Mouse (Mus musculus): ENCODE data around the gene Fam192a. TPM values are rescaled to one million over a fixed set of nuclear protein-coding genes. Genes with fewer than 3 reads are reported as not detected.

The Fam192a gene
- total and polyA plus RNA-seq, 3 experiments, result 30.7 to 80.3 (median 43.7) TPM

DNA sequence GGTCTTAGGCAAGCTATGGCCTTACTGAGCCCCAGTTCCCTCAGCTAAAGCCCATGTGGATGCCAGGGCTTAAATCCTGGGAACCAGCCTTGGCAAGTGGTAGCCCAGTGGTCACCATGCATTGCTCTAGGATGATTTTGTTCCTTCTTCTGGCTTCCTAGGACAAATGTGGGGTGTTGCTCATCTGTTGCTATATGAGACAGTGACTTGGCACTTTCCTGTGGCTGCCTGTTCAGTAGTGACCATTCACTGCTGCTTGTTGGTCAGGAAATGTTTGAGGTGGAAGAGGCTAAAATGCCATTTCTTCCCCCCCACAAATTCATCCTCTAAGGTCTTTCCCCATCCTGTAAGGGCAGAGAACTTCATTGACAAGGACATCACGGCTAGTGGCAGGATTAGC lies 32.4 kb downstream of the Fam192a start:
- peaks cover 20% of the 10 kb centered on the region for H3K79me2 ChIP-seq (replicated peaks; ENCODE audit: control insufficient read depth, extremely low read depth, insufficient read depth, poor library complexity, severe bottlenecking)
- peaks cover 29 to 46% of the 10 kb centered on the region in 2 experiments for H3K36me3 ChIP-seq (replicated peaks in 1 of 2; ENCODE audit: control insufficient read depth in 1 of 2, insufficient read depth in 1 of 2, low read length in 1 of 2)
- no peaks in the 10 kb centered on the region for H3K27me3 ChIP-seq (replicated peaks)
- H3K4me3 ChIP-seq (replicated peaks in 1 of 3; ENCODE audit: low read depth in 2 of 3, low read length in 2 of 3, poor library complexity in 1 of 3), result peak overlapping the region; percentile 36 to 90 (median 67)
- in situ Hi-C loops (cut with MboI; ENCODE audit: low pct_ligation_motif_present, low pct_unique_long_range_greater_than_20kb, low sequenced_read_pairs), result no loop called here
- dilution Hi-C loops (cut with MboI; ENCODE audit: extremely low pct_ligation_motif_present, extremely low pct_unique_long_range_greater_than_20kb, low sequenced_read_pairs), result no loop called here
- no peaks in the 10 kb centered on the region for H3K9me3 ChIP-seq (replicated peaks; ENCODE audit: low read length)
- H3K27ac ChIP-seq (ENCODE audit: insufficient read depth, low read depth), result peak overlapping the region; percentile 98
- H3K4me1 ChIP-seq (ENCODE audit: control insufficient read depth in 1 of 2, insufficient read depth in 2 of 2), result peaks cover 50 to 70% of the 10 kb centered on the region in 2 experiments
- TF ChIP-seq NELFE (IDR thresholded peaks at IDR 0.05; ENCODE audit: low read depth, low read length) (no peak), USF1 (IDR thresholded peaks at IDR 0.05; ENCODE audit: low read depth, low read length) (no peak), POLR2AphosphoS2 (IDR thresholded peaks at IDR 0.05; ENCODE audit: low read depth, low read length) (no peak), ZC3H11A (IDR thresholded peaks at IDR 0.05; ENCODE audit: low read depth, low read length) (no peak), RAD21 (IDR thresholded peaks at IDR 0.05; ENCODE audit: low read depth, low read length) (no peak), TCF12 (IDR thresholded peaks at IDR 0.05; ENCODE audit: low read depth, low read length) (no peak), MEF2A (IDR thresholded peaks at IDR 0.05; ENCODE audit: borderline replicate concordance, low read depth, low read length) (no peak), NRF1 (IDR thresholded peaks at IDR 0.05; ENCODE audit: low read depth, low read length) (no peak), JUND (conservative IDR thresholded peaks at IDR 0.05; ENCODE audit: low read depth, low read length) (no peak), PAX5 (IDR thresholded peaks at IDR 0.05; ENCODE audit: low read length) (no peak), MAX (IDR thresholded peaks at IDR 0.05; ENCODE audit: low read length) (no peak), CTCF (conservative IDR thresholded peaks at IDR 0.05 in 1 of 2, IDR thresholded peaks at IDR 0.05 in 1 of 2; ENCODE audit: low read depth in 2 of 2, low read length in 2 of 2) (no peak), UBTF (IDR thresholded peaks at IDR 0.05; ENCODE audit: low read depth, low read length) (no peak), MAFK (IDR thresholded peaks at IDR 0.05; ENCODE audit: insufficient replicate concordance, low read length) (peak; percentile 48; the same call in 1 of the 2 replicates), MXI1 (IDR thresholded peaks at IDR 0.05; ENCODE audit: low read depth, low read length) (0 out of 2 replicates have a peak, but pooled peaks have one; percentile 21), BHLHE40 (IDR thresholded peaks at IDR 0.05; ENCODE audit: low read depth, low read length) (no peak), POLR2A (IDR thresholded peaks at IDR 0.05; ENCODE audit: low read depth, low read length) (no peak), SMC3 (IDR thresholded peaks at IDR 0.05; ENCODE audit: low read depth, low read length) (no peak), CHD2 (IDR thresholded peaks at IDR 0.05; ENCODE audit: low read length) (no peak), MAZ (IDR thresholded peaks at IDR 0.05; ENCODE audit: low read depth, low read length) (0 out of 2 replicates have a peak, but pooled peaks have one; percentile 22), HCFC1 (IDR thresholded peaks at IDR 0.05; ENCODE audit: low read depth, low read length) (no peak), ZKSCAN1 (IDR thresholded peaks at IDR 0.05; ENCODE audit: borderline replicate concordance, low read depth, low read length) (no peak), ETS1 (conservative IDR thresholded peaks at IDR 0.05; ENCODE audit: low read depth, low read length) (no peak), E2F4 (IDR thresholded peaks at IDR 0.05; ENCODE audit: insufficient replicate concordance, low read depth, low read length) (no peak), RCOR1 (conservative IDR thresholded peaks at IDR 0.05; ENCODE audit: low read depth, low read length) (no peak), MYC (IDR thresholded peaks at IDR 0.05; ENCODE audit: low read depth, low read length) (no peak), USF2 (conservative IDR thresholded peaks at IDR 0.05; ENCODE audit: low read depth, low read length) (no peak), GABPA (IDR thresholded peaks at IDR 0.05; ENCODE audit: insufficient replicate concordance, low read depth, low read length) (no peak), SIN3A (IDR thresholded peaks at IDR 0.05; ENCODE audit: low read length) (peak; percentile 35; the same call in 1 of the 2 replicates), ZMIZ1 (IDR thresholded peaks at IDR 0.05; ENCODE audit: low read depth, low read length) (0 out of 2 replicates have a peak, but pooled peaks have one; percentile 41), EP300 (IDR thresholded peaks at IDR 0.05; ENCODE audit: low read length) (no peak), CHD1 (IDR thresholded peaks at IDR 0.05; ENCODE audit: low read depth, low read length) (no peak), IRF4 (IDR thresholded peaks at IDR 0.05; ENCODE audit: low read depth, low read length) (no peak), JUN (IDR thresholded peaks at IDR 0.05; ENCODE audit: insufficient read depth, low read depth, low read length) (no peak), TBP (conservative IDR thresholded peaks at IDR 0.05; ENCODE audit: low read depth, low read length) (no peak), ZNF384 (IDR thresholded peaks at IDR 0.05; ENCODE audit: low read depth, low read length) (no peak), KAT2A (IDR thresholded peaks at IDR 0.05; ENCODE audit: insufficient replicate concordance, low read length) (no peak), ELF1 (IDR thresholded peaks at IDR 0.05; ENCODE audit: low read depth, low read length) (no peak)
- peak overlapping the region; percentile 90 for H3K9ac ChIP-seq (ENCODE audit: insufficient read depth, low read depth)
- H3K4me2 ChIP-seq (ENCODE audit: insufficient read depth, low read depth, poor library complexity, severe bottlenecking), result peak overlapping the region; percentile 41
- no peak for DNase-seq (ENCODE audit: extremely low read depth)

All from CH12.LX (cell line).